In genomic region chr10:80569664-80570066, GRCm38 (mm10) we compare ENCODE assay signal across 7 mouse cellular contexts. TPM values are rescaled to one million over a fixed set of nuclear protein-coding genes. Genes with fewer than 3 reads are reported as not detected.
DNase-seq lines count a peak whose midpoint lies in the region; ATAC-seq and TF ChIP-seq lines count a peak whose summit lies in the region.

No protein-coding gene starts in this region.

- no peak for TF ChIP-seq POLR2A in MEL (IDR thresholded peaks at IDR 0.05; ENCODE audit: control insufficient read depth in 1 of 2, insufficient read depth in 1 of 2, low read depth in 1 of 2, low read length in 2 of 2, poor library complexity in 1 of 2)

- peak; percentile 77 to 78 for DNase-seq in B cell, adult 2 months
- peak; percentile 84 for DNase-seq in MEL (ENCODE audit: low read depth, low spot score)
- peak; percentile 73 for DNase-seq in gastrocnemius, adult 18-20 months (ENCODE audit: low spot score)
- peak; percentile 71 for DNase-seq in kidney, adult 11 months
- peak; percentile 86 to 93 for DNase-seq in spleen, postnatal 10 days (ENCODE audit: low spot score in 2 of 2)
- no peak for DNase-seq in layer of hippocampus, postnatal 10 days (ENCODE audit: low spot score in 2 of 2)

- H3K9ac ChIP-seq in MEL (ENCODE audit: control insufficient read depth, low read depth, low read length, poor library complexity, severe bottlenecking) = peak overlapping the region; percentile 49
- H3K9ac ChIP-seq in lung, embryonic 15.5 days = no peak overlapping the region

- peaks cover 12 to 48% of the 10 kb centered on the region in 2 experiments; a peak in 3 of 4 replicates for H3K4me1 ChIP-seq in MEL (ENCODE audit: control insufficient read depth in 1 of 2, insufficient read depth in 2 of 2, low read length in 2 of 2)
- H3K4me1 ChIP-seq in lung, embryonic 15.5 days = peaks cover 52% of the 10 kb centered on the region

- WGBS in lung, embryonic 15.5 days = 31% methylated on average over 10 of the region's 10 CpGs

- H3K4me3 ChIP-seq in MEL (ENCODE audit: control insufficient read depth in 1 of 2, insufficient read depth in 1 of 2, low read depth in 2 of 2, low read length in 2 of 2) = peak overlapping the region; percentile 38 to 44
- no peak overlapping the region for H3K4me3 ChIP-seq in lung, embryonic 15.5 days

- H3K9me3 ChIP-seq in MEL (replicated peaks; ENCODE audit: insufficient read depth, low read length) = no peaks in the 10 kb centered on the region
- no peaks in the 10 kb centered on the region for H3K9me3 ChIP-seq in lung, embryonic 15.5 days

- H3K4me2 ChIP-seq in lung, embryonic 15.5 days = peak overlapping the region; percentile 35; the same call in 1 of the 2 replicates

- H3K79me2 ChIP-seq in MEL (ENCODE audit: control insufficient read depth, insufficient read depth, low read length, poor library complexity) = peaks cover 58% of the 10 kb centered on the region

- H3K36me3 ChIP-seq in MEL (ENCODE audit: control insufficient read depth in 1 of 2, insufficient read depth in 2 of 2, low read length in 2 of 2) = peaks cover 0 to 34% of the 10 kb centered on the region in 2 experiments; a peak in 2 of 4 replicates
- H3K36me3 ChIP-seq in lung, embryonic 15.5 days = peaks cover 15% of the 10 kb centered on the region; the same call in 1 of the 2 replicates

- no peak for TF ChIP-seq RAD21 in MEL (IDR thresholded peaks at IDR 0.05; ENCODE audit: low read depth, low read length)

- no peak for TF ChIP-seq CTCF in MEL (IDR thresholded peaks at IDR 0.05 in 2 of 3, conservative IDR thresholded peaks at IDR 0.05 in 1 of 3; ENCODE audit: control insufficient read depth in 1 of 3, insufficient read depth in 1 of 3, low read depth in 2 of 3, low read length in 3 of 3, poor library complexity in 1 of 3, severe bottlenecking in 1 of 3)

- peak; percentile 34; the same call in 1 of the 2 replicates for ATAC-seq in lung, embryonic 15.5 days (ENCODE audit: borderline replicate concordance, extremely low read depth, low FRiP score, low TSS enrichment)

- no peak for TF ChIP-seq EP300 in MEL (IDR thresholded peaks at IDR 0.05; ENCODE audit: low read depth in 1 of 2, low read length in 2 of 2)

- peak overlapping the region; percentile 68 for H3K27ac ChIP-seq in MEL (ENCODE audit: control insufficient read depth, low read depth, low read length)
- no peak overlapping the region for H3K27ac ChIP-seq in lung, embryonic 15.5 days

- no peaks in the 10 kb centered on the region for H3K27me3 ChIP-seq in MEL (ENCODE audit: control insufficient read depth in 1 of 2, insufficient read depth in 2 of 2, low read length in 2 of 2)
- no peaks in the 10 kb centered on the region for H3K27me3 ChIP-seq in lung, embryonic 15.5 days

TF ChIP-seq in MEL, 35 proteins besides CTCF, POLR2A, EP300 and RAD21:
- TF ChIP-seq MXI1 (IDR thresholded peaks at IDR 0.05; ENCODE audit: low read depth, low read length) (no peak), ZKSCAN1 (IDR thresholded peaks at IDR 0.05; ENCODE audit: low read depth, low read length) (no peak), ETS1 (IDR thresholded peaks at IDR 0.05; ENCODE audit: low read depth, low read length) (no peak), MAZ (IDR thresholded peaks at IDR 0.05; ENCODE audit: low read depth, low read length) (no peak), HCFC1 (IDR thresholded peaks at IDR 0.05; ENCODE audit: low read depth, low read length) (no peak), POLR2AphosphoS5 (IDR thresholded peaks at IDR 0.05; ENCODE audit: borderline replicate concordance, low read depth, low read length) (no peak), GABPA (IDR thresholded peaks at IDR 0.05; ENCODE audit: low read depth, low read length) (no peak), TBP (IDR thresholded peaks at IDR 0.05; ENCODE audit: low read depth, low read length) (no peak), SMC3 (IDR thresholded peaks at IDR 0.05; ENCODE audit: low read depth, low read length) (no peak), TAL1 (IDR thresholded peaks at IDR 0.05; ENCODE audit: low read length) (no peak), POLR2AphosphoS2 (IDR thresholded peaks at IDR 0.05; ENCODE audit: low read length) (no peak), GATA1 (IDR thresholded peaks at IDR 0.05; ENCODE audit: low read depth, low read length) (no peak), NRF1 (IDR thresholded peaks at IDR 0.05; ENCODE audit: insufficient read depth, low read depth, low read length, poor library complexity, severe bottlenecking) (no peak), UBTF (IDR thresholded peaks at IDR 0.05; ENCODE audit: borderline replicate concordance, insufficient read depth, low read depth, low read length) (no peak), BHLHE40 (IDR thresholded peaks at IDR 0.05; ENCODE audit: borderline replicate concordance, low read depth, low read length) (no peak), RCOR1 (IDR thresholded peaks at IDR 0.05; ENCODE audit: low read depth, low read length) (no peak)

RNA-seq across cellular contexts. Expression of gene Klf16, which starts 7.5 kb away (rescaled TPM):
- 30.0 and 37.1 TPM in 2 replicates for total RNA-seq in MEL (2012; rRNA removed)
- 10 to 100 TPM in 1 of 2 experiments, not detected in 1; 51.1 TPM for polyA plus RNA-seq in MEL (2012; ENCODE audit: insufficient read depth in 1 of 2, insufficient read length in 2 of 2, low read depth in 1 of 2, low replicate concordance in 2 of 2, missing spikeins in 1 of 2)
- total RNA-seq in gastrocnemius, adult 18-20 months (2021) = 1 to 10 TPM; 1.5 to 1.9 TPM
- 10.1 and 10.2 TPM in 2 replicates for polyA plus RNA-seq in lung, embryonic 15.5 days (2015; fragmentation: Nextera tagmentation; extraction: Ambion mirVana)
- 10 to 100 TPM; 41.8 to 43.6 TPM for total RNA-seq in layer of hippocampus, postnatal 10 days (2021)

RNA-seq across cellular contexts. Expression of gene Rexo1, which starts 8.3 kb away (rescaled TPM):
- total RNA-seq in MEL (2012; rRNA removed) = 14.3 and 14.7 TPM in 2 replicates
- polyA plus RNA-seq in MEL (2012; ENCODE audit: insufficient read depth in 1 of 2, insufficient read length in 2 of 2, low read depth in 1 of 2, low replicate concordance in 2 of 2, missing spikeins in 1 of 2) = 10 to 100 TPM in 1 of 2 experiments, not detected in 1; 54.6 TPM
- total RNA-seq in gastrocnemius, adult 18-20 months (2021) = 10 to 100 TPM in 1 of 2 experiments, 1 to 10 TPM in 1; 9.6 to 11.1 TPM
- 25.0 and 25.8 TPM in 2 replicates for polyA plus RNA-seq in lung, embryonic 15.5 days (2015; fragmentation: Nextera tagmentation; extraction: Ambion mirVana)
- total RNA-seq in layer of hippocampus, postnatal 10 days (2021) = 10 to 100 TPM; 49.5 to 53.9 TPM

RNA-seq across cellular contexts. Expression of gene Abhd17a, which starts 20.5 kb away (rescaled TPM):
- total RNA-seq in MEL (2012; rRNA removed) = 89.6 and 98.5 TPM in 2 replicates
- 100 to 1,000 TPM in 1 of 2 experiments, 10 to 100 TPM in 1; 96.2 to 136 TPM for polyA plus RNA-seq in MEL (2012; ENCODE audit: insufficient read depth in 1 of 2, insufficient read length in 2 of 2, low read depth in 1 of 2, low replicate concordance in 2 of 2, missing spikeins in 1 of 2)
- total RNA-seq in gastrocnemius, adult 18-20 months (2021) = 10 to 100 TPM; 62.4 to 64.3 TPM
- polyA plus RNA-seq in lung, embryonic 15.5 days (2015; fragmentation: Nextera tagmentation; extraction: Ambion mirVana) = 122 and 133 TPM in 2 replicates
- total RNA-seq in layer of hippocampus, postnatal 10 days (2021) = 100 to 1,000 TPM; 179 to 191 TPM

RNA-seq across cellular contexts. Expression of gene Atp8b3, which starts 30.7 kb away (rescaled TPM):
- 0.03 TPM in 1 of 2 replicates, not detected in the other for total RNA-seq in MEL (2012; rRNA removed)
- polyA plus RNA-seq in MEL (2012; ENCODE audit: insufficient read depth in 1 of 2, insufficient read length in 2 of 2, low read depth in 1 of 2, low replicate concordance in 2 of 2, missing spikeins in 1 of 2) = under 1 TPM in 1 of 2 experiments, not detected in 1; 0.13 TPM
- not detected for total RNA-seq in gastrocnemius, adult 18-20 months (2021)
- polyA plus RNA-seq in lung, embryonic 15.5 days (2015; fragmentation: Nextera tagmentation; extraction: Ambion mirVana) = 0.05 and 0.16 TPM in 2 replicates
- under 1 TPM; 0.21 to 0.38 TPM for total RNA-seq in layer of hippocampus, postnatal 10 days (2021)

RNA-seq across cellular contexts. Expression of gene Scamp4, which starts 33.0 kb away (rescaled TPM):
- 34.2 and 36.5 TPM in 2 replicates for total RNA-seq in MEL (2012; rRNA removed)
- polyA plus RNA-seq in MEL (2012; ENCODE audit: insufficient read depth in 1 of 2, insufficient read length in 2 of 2, low read depth in 1 of 2, low replicate concordance in 2 of 2, missing spikeins in 1 of 2) = 100 to 1,000 TPM in 1 of 2 experiments, not detected in 1; 140 TPM
- 10 to 100 TPM; 19.0 to 20.1 TPM for total RNA-seq in gastrocnemius, adult 18-20 months (2021)
- polyA plus RNA-seq in lung, embryonic 15.5 days (2015; fragmentation: Nextera tagmentation; extraction: Ambion mirVana) = 79.0 and 84.8 TPM in 2 replicates
- total RNA-seq in layer of hippocampus, postnatal 10 days (2021) = 10 to 100 TPM; 34.9 to 42.9 TPM

Comparison
In these comparisons a context has a peak if more than half of its experiments do, and no peak if none do; other contexts are left out.
1. DNase-seq: peak in B cell, adult 2 months (2 of 2), MEL (single experiment), gastrocnemius, adult 18-20 months (single experiment), kidney, adult 11 months (single experiment) and spleen, postnatal 10 days (2 of 2); none in layer of hippocampus, postnatal 10 days (0 of 2).
2. RNA of gene Klf16, which starts 7.5 kb away (total RNA-seq): 41.8 to 43.6 TPM in layer of hippocampus, postnatal 10 days and 30.0 to 37.1 TPM in MEL; 1.5 to 1.9 TPM in gastrocnemius, adult 18-20 months; every median in the first group is over 10 times any median in the second.